Mouse (Mus musculus): ENCODE measurements around the gene Mettl18. TPM values are rescaled to one million over a fixed set of nuclear protein-coding genes. Genes with fewer than 3 reads are reported as not detected.

Gene Mettl18
- polyA plus RNA-seq (2015; fragmentation: Nextera tagmentation; extraction: Ambion mirVana) = 4.0 and 4.2 TPM in 2 replicates

DNA sequence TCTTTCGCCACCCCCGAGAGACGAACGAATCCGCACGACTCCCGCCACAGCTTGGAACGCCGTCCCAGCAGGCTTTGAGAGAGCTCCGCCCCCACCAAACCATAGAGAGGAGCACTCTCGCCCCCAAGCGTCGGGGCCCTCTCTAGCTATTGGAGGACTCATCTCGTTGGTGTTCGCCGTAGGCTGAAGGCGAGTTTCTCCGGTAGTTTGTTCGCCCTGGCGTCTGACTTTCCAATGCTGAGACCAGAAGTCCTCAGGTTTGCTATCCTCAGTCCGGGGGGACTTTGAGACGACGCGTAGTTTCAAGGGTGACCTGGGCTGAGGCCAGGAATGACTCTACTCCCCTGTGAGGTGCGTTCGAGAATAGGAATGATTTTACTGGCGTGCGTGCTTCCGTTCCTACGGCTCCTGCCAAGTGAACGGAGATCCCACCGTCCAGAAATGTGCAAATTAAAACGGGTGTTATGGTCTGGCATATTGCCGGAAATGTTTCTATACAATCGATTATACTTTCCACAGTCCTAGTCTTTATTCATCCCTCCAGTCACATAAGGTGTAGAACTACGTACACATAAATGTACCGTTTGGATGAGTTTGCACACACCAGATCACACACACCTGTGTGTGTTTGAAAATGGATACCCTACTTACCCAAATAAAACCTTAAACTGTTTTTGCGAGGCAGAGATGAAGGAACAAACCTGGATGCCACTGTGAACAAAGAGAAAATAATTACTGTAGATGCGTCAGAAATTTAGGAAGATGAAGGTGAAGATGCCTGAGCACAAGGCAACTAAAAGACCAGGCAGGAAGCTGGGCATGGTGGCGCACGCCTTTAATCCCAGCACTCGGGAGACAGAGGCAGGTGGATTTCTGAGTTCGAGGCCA lies at the start of gene Mettl18, which contains the start of gene BC055324:
Gene Mettl18, plus strand, starts transcription at position 169 of the 888 bp plus-strand sequence.
Gene BC055324, minus strand, starts transcription at position 76 of the 888 bp plus-strand sequence.
- Histone ChIP-seq H3K9ac (peak within 1 kb of the TSS; percentile 73), H3K9me3 (replicated peaks) (no peaks in the 10 kb centered on the region), H3K4me2 (peak within 1 kb of the TSS; percentile 80), H3K4me3 (replicated peaks) (peak within 1 kb of the TSS; percentile 75), H3K27me3 (no peaks in the 10 kb centered on the region), H3K36me3 (replicated peaks) (0 out of 2 replicates have a peak, but pooled peaks cover 7% of the 10 kb centered on the region), H3K27ac (replicated peaks) (peak within 1 kb of the TSS; percentile 75), H3K4me1 (replicated peaks) (peaks cover 26% of the 10 kb centered on the region)
- WGBS (ENCODE audit: insufficient replicate concordance) = under 1% methylated on average over 43 of the region's 43 CpGs
- peak; percentile 97 for ATAC-seq (ENCODE audit: insufficient read depth)

DNA sequence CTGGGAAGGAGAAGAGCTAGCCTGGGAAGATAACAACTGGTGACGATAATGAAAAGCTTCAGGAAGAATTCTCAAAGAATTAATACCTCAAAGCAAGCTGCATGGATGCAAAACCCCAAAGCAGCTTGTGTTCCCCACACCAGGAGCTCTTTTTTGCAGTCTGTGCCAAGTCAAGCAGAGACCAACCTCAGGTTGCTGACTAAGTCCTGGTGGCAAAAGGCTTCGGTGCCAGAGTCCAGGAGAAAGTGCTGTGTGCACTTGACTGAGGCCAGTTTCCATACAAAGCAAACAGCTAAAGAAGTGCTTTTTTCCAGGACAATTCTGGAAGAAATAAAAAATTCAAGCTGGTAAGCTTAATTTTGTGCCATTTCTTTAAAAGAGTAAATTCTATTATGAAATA lies 41.3 kb upstream of the Mettl18 start:
- H3K36me3 ChIP-seq (replicated peaks) = peaks cover 77% of the 10 kb centered on the region
- H3K4me3 ChIP-seq (replicated peaks) = no peak overlapping the region
- no peak overlapping the region for H3K4me2 ChIP-seq
- H3K4me1 ChIP-seq (replicated peaks) = no peaks in the 10 kb centered on the region
- H3K27ac ChIP-seq (replicated peaks) = no peak overlapping the region
- 76% methylated on average over 2 of the region's 2 CpGs for WGBS (ENCODE audit: insufficient replicate concordance)
- H3K9me3 ChIP-seq (replicated peaks) = no peaks in the 10 kb centered on the region
- ATAC-seq (ENCODE audit: insufficient read depth) = no peak
- no peaks in the 10 kb centered on the region for H3K27me3 ChIP-seq
- no peak overlapping the region for H3K9ac ChIP-seq

DNA sequence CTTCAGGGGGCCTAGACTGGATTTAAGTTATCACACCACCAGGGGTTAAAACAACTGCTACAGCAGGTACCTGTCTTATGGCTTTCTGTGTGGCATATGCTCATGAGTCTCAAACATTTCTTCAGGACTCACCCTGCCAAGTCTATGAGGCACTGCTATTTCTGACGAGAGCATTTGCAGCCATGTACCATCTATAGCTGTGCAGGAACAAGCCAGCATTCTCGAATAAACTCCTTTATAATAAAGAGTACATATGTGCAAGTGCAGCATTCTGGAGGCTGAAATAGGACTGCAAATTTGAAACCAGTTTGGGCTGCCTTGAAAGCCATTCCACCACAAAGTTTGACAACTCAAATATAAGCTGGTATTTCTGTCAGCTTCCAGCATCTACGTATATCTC lies 36.7 kb upstream of the Mettl18 start:
- H3K4me3 ChIP-seq (replicated peaks) = no peak overlapping the region
- peaks cover 51% of the 10 kb centered on the region for H3K36me3 ChIP-seq (replicated peaks)
- no peaks in the 10 kb centered on the region for H3K27me3 ChIP-seq
- no peak overlapping the region for H3K9ac ChIP-seq
- no peaks in the 10 kb centered on the region for H3K4me1 ChIP-seq (replicated peaks)
- ATAC-seq (ENCODE audit: insufficient read depth) = no peak
- 67% methylated on average over 3 of the region's 3 CpGs for WGBS (ENCODE audit: insufficient replicate concordance)
- no peak overlapping the region for H3K4me2 ChIP-seq
- H3K9me3 ChIP-seq (replicated peaks) = no peaks in the 10 kb centered on the region
- H3K27ac ChIP-seq (replicated peaks) = no peak overlapping the region

DNA sequence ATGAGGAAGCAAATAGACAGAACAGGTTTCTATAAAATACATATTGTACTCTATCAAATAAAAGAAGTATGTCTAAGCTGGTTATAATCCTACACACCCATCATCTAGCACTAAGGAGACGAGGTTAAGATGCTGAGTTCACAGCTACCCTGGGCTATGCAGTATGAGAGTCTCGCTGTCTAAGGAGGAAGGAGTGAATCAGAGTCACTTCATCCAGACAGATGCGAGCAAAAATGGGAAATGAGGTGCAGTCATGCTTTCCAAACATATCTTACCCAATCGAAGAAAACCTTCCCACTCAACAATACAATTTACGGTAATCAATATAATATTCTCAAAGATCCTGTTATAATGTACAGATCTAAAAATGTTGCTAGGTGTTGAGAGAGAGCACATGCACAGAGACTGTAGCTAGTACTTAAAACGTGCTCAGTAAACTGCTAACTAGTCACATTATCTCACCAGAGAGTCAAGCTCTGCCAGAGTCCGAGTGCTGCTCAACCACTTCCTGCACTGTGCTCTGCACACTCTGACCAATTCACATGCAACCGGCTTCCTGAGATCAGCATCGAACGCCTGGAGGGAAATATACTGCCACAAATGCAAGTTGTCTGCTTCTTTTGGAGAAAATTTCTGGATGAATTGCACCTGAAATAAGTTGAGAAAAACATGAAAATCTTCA lies 30.5 kb upstream of the Mettl18 start:
- Histone ChIP-seq H3K9me3 (replicated peaks) (no peaks in the 10 kb centered on the region), H3K9ac (no peak overlapping the region), H3K4me3 (replicated peaks) (no peak overlapping the region), H3K4me2 (no peak overlapping the region), H3K4me1 (replicated peaks) (no peaks in the 10 kb centered on the region), H3K27ac (replicated peaks) (no peak overlapping the region), H3K36me3 (replicated peaks) (peaks cover 29% of the 10 kb centered on the region), H3K27me3 (no peaks in the 10 kb centered on the region)
- no peak for ATAC-seq (ENCODE audit: insufficient read depth)
- WGBS (ENCODE audit: insufficient replicate concordance) = 42% methylated on average over 10 of the region's 10 CpGs

DNA sequence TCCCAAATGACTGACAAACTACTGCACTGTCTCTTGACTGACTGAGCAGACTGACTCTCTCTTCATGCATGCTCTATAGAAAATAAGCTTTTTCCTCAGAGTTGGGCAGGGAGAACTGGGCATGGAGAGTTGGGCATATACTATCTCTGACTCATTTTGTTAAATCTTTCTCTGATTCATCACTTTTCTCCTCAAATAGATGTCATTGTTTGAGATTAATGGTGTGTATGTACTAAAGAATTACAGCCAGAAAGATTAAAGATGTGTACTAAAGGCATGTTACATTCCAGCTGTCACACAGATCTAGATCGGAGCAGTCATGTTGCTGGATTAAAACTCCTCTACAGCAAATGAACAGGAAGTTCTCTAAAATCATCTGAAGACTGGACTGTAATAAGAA lies 20.2 kb upstream of the Mettl18 start:
- ATAC-seq (ENCODE audit: insufficient read depth) = no peak
- Histone ChIP-seq H3K27me3 (no peaks in the 10 kb centered on the region), H3K4me1 (replicated peaks) (no peaks in the 10 kb centered on the region), H3K9me3 (replicated peaks) (no peaks in the 10 kb centered on the region), H3K27ac (replicated peaks) (no peak overlapping the region), H3K4me3 (replicated peaks) (no peak overlapping the region), H3K4me2 (no peak overlapping the region), H3K9ac (no peak overlapping the region), H3K36me3 (replicated peaks) (peaks cover 19% of the 10 kb centered on the region; the same call in 1 of the 2 replicates)
- WGBS (ENCODE audit: insufficient replicate concordance) = 68% methylated on average over 1 of the region's 1 CpGs

DNA sequence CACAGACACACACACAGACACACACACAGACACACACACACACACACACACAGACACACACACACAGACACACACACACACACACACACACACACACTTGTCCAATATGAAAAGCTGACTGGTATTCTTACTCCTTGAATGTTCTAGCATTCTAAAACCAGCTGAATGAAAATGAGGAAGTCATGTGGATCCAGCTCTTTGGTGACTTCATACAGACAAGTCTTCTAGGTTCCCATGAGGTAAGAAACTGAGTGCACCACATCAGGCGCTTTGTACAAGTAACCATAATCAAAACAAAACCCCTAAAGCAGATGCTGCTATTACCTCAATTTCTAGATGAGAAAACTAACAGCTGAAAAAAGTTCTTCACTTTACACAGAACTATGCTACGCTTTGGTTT lies 19.6 kb upstream of the Mettl18 start:
- Histone ChIP-seq H3K4me1 (replicated peaks) (no peaks in the 10 kb centered on the region), H3K4me2 (no peak overlapping the region), H3K36me3 (replicated peaks) (peaks cover 24% of the 10 kb centered on the region; the same call in 1 of the 2 replicates), H3K4me3 (replicated peaks) (no peak overlapping the region), H3K9me3 (replicated peaks) (no peaks in the 10 kb centered on the region), H3K9ac (no peak overlapping the region), H3K27me3 (no peaks in the 10 kb centered on the region), H3K27ac (replicated peaks) (no peak overlapping the region)
- ATAC-seq (ENCODE audit: insufficient read depth) = no peak
- WGBS (ENCODE audit: insufficient replicate concordance) = 80% methylated on average over 2 of the region's 2 CpGs

DNA sequence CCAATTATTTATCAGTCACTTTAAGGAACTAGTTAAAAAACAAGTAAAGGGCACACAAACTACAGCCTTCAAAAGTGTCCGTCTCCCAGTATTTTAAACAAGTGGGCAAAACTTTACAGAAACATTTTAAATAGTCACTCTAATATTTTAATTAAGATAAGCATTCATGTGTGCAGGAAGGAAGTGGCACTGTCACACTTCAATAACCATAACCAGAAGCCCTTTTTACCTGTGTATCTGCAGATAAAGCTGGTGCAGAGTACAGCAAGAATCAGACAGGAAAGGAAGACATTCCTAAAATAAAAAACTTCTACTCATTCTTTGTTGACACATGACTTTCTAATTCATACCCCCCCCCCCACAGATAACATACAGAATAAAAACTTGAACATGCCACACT lies 18.2 kb upstream of the Mettl18 start:
- peaks cover 31% of the 10 kb centered on the region for H3K36me3 ChIP-seq (replicated peaks)
- no peak overlapping the region for H3K4me2 ChIP-seq
- WGBS (ENCODE audit: insufficient replicate concordance) = 55% methylated on average over 1 of the region's 1 CpGs
- no peak overlapping the region for H3K27ac ChIP-seq (replicated peaks)
- no peaks in the 10 kb centered on the region for H3K9me3 ChIP-seq (replicated peaks)
- no peak overlapping the region for H3K9ac ChIP-seq
- H3K4me1 ChIP-seq (replicated peaks) = no peaks in the 10 kb centered on the region
- ATAC-seq (ENCODE audit: insufficient read depth) = no peak
- no peaks in the 10 kb centered on the region for H3K27me3 ChIP-seq
- H3K4me3 ChIP-seq (replicated peaks) = no peak overlapping the region

DNA sequence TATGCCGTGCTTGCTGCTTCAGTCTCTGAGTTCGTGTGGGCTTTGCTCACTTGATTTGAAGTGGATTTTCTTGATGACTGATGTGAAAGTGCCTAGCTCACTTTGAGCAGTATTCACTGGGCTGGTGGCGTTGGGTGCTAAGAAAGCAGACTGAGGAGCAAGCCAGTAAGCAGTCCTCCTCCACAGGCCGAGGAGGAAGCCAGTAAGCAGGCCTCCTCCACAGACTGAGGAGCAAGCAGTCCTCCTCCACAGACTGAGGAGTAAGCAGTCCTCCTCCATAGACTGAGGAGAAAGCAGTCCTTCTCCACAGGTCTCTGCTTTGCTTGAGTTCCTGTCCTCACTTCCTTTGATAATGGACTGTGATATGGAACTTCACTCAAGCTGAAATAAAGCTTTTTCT lies 2.3 kb upstream of the Mettl18 start:
- WGBS (ENCODE audit: insufficient replicate concordance) = 73% methylated on average over 4 of the region's 4 CpGs
- ATAC-seq (ENCODE audit: insufficient read depth) = no peak
- H3K27me3 ChIP-seq = no peaks in the 10 kb centered on the region
- H3K9ac ChIP-seq = no peak overlapping the region
- H3K4me2 ChIP-seq = no peak overlapping the region
- H3K27ac ChIP-seq (replicated peaks) = no peak overlapping the region
- H3K4me3 ChIP-seq (replicated peaks) = no peak overlapping the region
- peaks cover 26% of the 10 kb centered on the region for H3K4me1 ChIP-seq (replicated peaks)
- peaks cover 13% of the 10 kb centered on the region; the same call in 1 of the 2 replicates for H3K36me3 ChIP-seq (replicated peaks)
- H3K9me3 ChIP-seq (replicated peaks) = no peaks in the 10 kb centered on the region

DNA sequence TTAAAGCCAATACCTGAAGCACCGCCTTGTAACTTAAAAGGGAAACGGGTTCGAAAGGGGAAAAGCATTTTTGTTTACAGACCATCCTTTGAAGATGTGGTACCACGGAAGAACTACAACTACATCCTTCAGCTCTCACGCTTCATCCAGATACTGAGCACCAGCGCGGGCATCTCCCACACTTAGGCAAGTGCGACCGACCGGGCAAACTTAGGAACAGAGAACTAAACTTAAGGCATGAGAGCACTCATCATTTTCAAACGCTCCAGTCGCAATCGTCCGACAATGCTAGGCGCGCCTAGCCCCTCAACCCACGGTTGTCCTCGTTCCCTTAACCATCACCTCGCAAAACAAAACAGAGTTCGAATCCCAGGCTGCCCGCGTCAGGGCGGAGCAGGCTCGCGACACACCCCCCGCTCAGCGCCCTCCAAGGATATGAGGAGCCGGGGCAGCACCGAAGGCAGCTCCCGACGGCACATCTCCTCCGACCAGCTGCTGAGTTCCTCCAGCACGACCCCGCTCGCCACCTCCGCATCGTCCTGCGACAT lies 442 bp upstream of the Mettl18 start:
- peak overlapping the region; percentile 53 for H3K27ac ChIP-seq (replicated peaks)
- WGBS (ENCODE audit: insufficient replicate concordance) = 2% methylated on average over 38 of the region's 38 CpGs

DNA sequence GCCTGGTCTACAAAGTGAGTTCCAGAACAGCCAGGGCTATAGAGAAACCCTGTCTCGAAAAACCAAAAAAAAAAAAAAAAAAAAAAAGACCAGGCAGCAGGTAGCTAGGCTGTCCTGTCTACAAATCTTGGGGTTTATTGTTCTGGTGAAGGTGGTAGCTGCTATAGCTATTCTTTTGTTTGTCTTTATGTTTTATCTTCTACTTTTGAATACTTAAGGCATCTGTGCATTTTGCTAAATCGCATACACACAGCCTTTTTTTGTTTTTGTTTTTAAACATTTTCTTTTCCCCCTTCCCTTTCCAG lies 872 bp downstream of the Mettl18 start:
- H3K27me3 ChIP-seq = no peaks in the 10 kb centered on the region
- H3K4me3 ChIP-seq (replicated peaks) = peak overlapping the region; percentile 75
- H3K27ac ChIP-seq (replicated peaks) = 0 out of 2 replicates have a peak overlapping the region, but pooled peaks have one; percentile 75
- H3K9me3 ChIP-seq (replicated peaks) = no peaks in the 10 kb centered on the region
- ATAC-seq (ENCODE audit: insufficient read depth) = no peak
- peak overlapping the region; percentile 73; the same call in 1 of the 2 replicates for H3K9ac ChIP-seq
- WGBS (ENCODE audit: insufficient replicate concordance) = 48% methylated on average over 2 of the region's 2 CpGs
- H3K36me3 ChIP-seq (replicated peaks) = 0 out of 2 replicates have a peak, but pooled peaks cover 7% of the 10 kb centered on the region
- H3K4me1 ChIP-seq (replicated peaks) = peaks cover 26% of the 10 kb centered on the region
- peak overlapping the region; percentile 80 for H3K4me2 ChIP-seq

More for the DNA sequence above, 442 bp upstream of the Mettl18 start:
- Histone ChIP-seq H3K27me3 (no peaks in the 10 kb centered on the region), H3K4me2 (peak overlapping the region; percentile 80), H3K36me3 (replicated peaks) (0 out of 2 replicates have a peak, but pooled peaks cover 7% of the 10 kb centered on the region), H3K4me1 (replicated peaks) (peaks cover 26% of the 10 kb centered on the region), H3K4me3 (replicated peaks) (peak overlapping the region; percentile 75), H3K9ac (peak overlapping the region; percentile 73), H3K9me3 (replicated peaks) (no peaks in the 10 kb centered on the region)
- peak; percentile 84 for ATAC-seq (ENCODE audit: insufficient read depth)
